In genomic region chr2:121587523-121588308, GRCm38 (mm10) we compare ENCODE assay signal across 8 mouse cellular contexts.
DNase-seq lines count a peak whose midpoint lies in the region; ATAC-seq and TF ChIP-seq lines count a peak whose summit lies in the region.

No protein-coding gene starts in this region.

- no peak for TF ChIP-seq POLR2A in brain, embryonic 14.5 days (IDR thresholded peaks at IDR 0.05; ENCODE audit: borderline replicate concordance, extremely low read depth, insufficient read depth, insufficient read length, poor library complexity, severe bottlenecking)

- no peak for DNase-seq in gastrocnemius, adult 2 months
- no peak for DNase-seq in gastrocnemius, adult 18-20 months (ENCODE audit: low spot score)
- peak; percentile 71 for DNase-seq in brain, embryonic 14.5 days (ENCODE audit: low read depth)
- peak; percentile 56 for DNase-seq in forebrain, embryonic 11.5 days (ENCODE audit: low spot score)
- no peak for DNase-seq in urinary bladder, postnatal 36 days (ENCODE audit: low spot score in 2 of 2)

- H3K4me1 ChIP-seq in forebrain, embryonic 11.5 days (replicated peaks; ENCODE audit: control insufficient read depth, insufficient read depth, low read length) = peaks cover 8% of the 10 kb centered on the region; the same call in 1 of the 2 replicates
- H3K4me1 ChIP-seq in lung, embryonic 15.5 days = peaks cover 28% of the 10 kb centered on the region
- 0 out of 2 replicates have a peak, but pooled peaks cover 5% of the 10 kb centered on the region for H3K4me1 ChIP-seq in intestine, embryonic 15.5 days (replicated peaks)

- H3K9ac ChIP-seq in forebrain, embryonic 11.5 days (ENCODE audit: low read length) = 0 out of 2 replicates have a peak overlapping the region, but pooled peaks have one; percentile 3
- H3K9ac ChIP-seq in lung, embryonic 15.5 days = no peak overlapping the region
- H3K9ac ChIP-seq in intestine, embryonic 15.5 days = no peak overlapping the region; the same call in 1 of the 2 replicates

- peak overlapping the region; percentile 7; the same call in 1 of the 2 replicates for H3K27ac ChIP-seq in gastrocnemius, adult 2 months
- no peak overlapping the region for H3K27ac ChIP-seq in forebrain, embryonic 11.5 days (ENCODE audit: low read depth, low read length)
- H3K27ac ChIP-seq in lung, embryonic 15.5 days = 0 out of 2 replicates have a peak overlapping the region, but pooled peaks have one; percentile 1
- H3K27ac ChIP-seq in intestine, embryonic 15.5 days = no peak overlapping the region

- no peak overlapping the region for H3K4me2 ChIP-seq in forebrain, embryonic 11.5 days (ENCODE audit: low read depth, low read length, severe bottlenecking)
- no peak overlapping the region for H3K4me2 ChIP-seq in lung, embryonic 15.5 days
- H3K4me2 ChIP-seq in intestine, embryonic 15.5 days (replicated peaks) = no peak overlapping the region

- no peak overlapping the region for H3K4me3 ChIP-seq in gastrocnemius, adult 2 months
- H3K4me3 ChIP-seq in forebrain, embryonic 11.5 days (ENCODE audit: low read depth, low read length) = no peak overlapping the region
- no peak overlapping the region for H3K4me3 ChIP-seq in lung, embryonic 15.5 days
- H3K4me3 ChIP-seq in intestine, embryonic 15.5 days (replicated peaks) = no peak overlapping the region

- no peak for TF ChIP-seq CTCF in gastrocnemius, adult 2 months (IDR thresholded peaks at IDR 0.05)
- TF ChIP-seq CTCF in brain, embryonic 14.5 days (IDR thresholded peaks at IDR 0.05; ENCODE audit: borderline replicate concordance, extremely low read depth, insufficient read depth, insufficient read length) = no peak

- ATAC-seq in forebrain, embryonic 11.5 days (replicated peaks; ENCODE audit: low FRiP score) = peak; percentile 33
- peak; percentile 29; the same call in 1 of the 2 replicates for ATAC-seq in lung, embryonic 15.5 days (ENCODE audit: borderline replicate concordance, extremely low read depth, low FRiP score, low TSS enrichment)
- ATAC-seq in intestine, embryonic 15.5 days = no peak; the same call in 1 of the 2 replicates
- ATAC-seq in erythroblast, adult 5-6 weeks (replicated peaks; ENCODE audit: low FRiP score, poor library complexity, severe bottlenecking) = no peak; the same call in 1 of the 2 replicates

- no peaks in the 10 kb centered on the region for H3K36me3 ChIP-seq in forebrain, embryonic 11.5 days (ENCODE audit: control insufficient read depth, insufficient read depth, low read length)
- H3K36me3 ChIP-seq in lung, embryonic 15.5 days = no peaks in the 10 kb centered on the region
- no peaks in the 10 kb centered on the region for H3K36me3 ChIP-seq in intestine, embryonic 15.5 days

- no peaks in the 10 kb centered on the region for H3K27me3 ChIP-seq in forebrain, embryonic 11.5 days (ENCODE audit: control insufficient read depth, insufficient read depth, low read length)
- 0 out of 2 replicates have a peak, but pooled peaks cover 3% of the 10 kb centered on the region for H3K27me3 ChIP-seq in lung, embryonic 15.5 days
- H3K27me3 ChIP-seq in intestine, embryonic 15.5 days (replicated peaks) = no peaks in the 10 kb centered on the region; the same call in 1 of the 2 replicates

- WGBS in forebrain, embryonic 11.5 days = 29% methylated on average over 12 of the region's 12 CpGs
- 23% methylated on average over 12 of the region's 12 CpGs for WGBS in lung, embryonic 15.5 days
- WGBS in intestine, embryonic 15.5 days = 33% methylated on average over 12 of the region's 12 CpGs

- intact Hi-C loops in gastrocnemius, adult 2 months (cut with DNase I) = no loop called here

- no peaks in the 10 kb centered on the region for H3K9me3 ChIP-seq in forebrain, embryonic 11.5 days (ENCODE audit: control insufficient read depth, low read length)
- H3K9me3 ChIP-seq in lung, embryonic 15.5 days = no peaks in the 10 kb centered on the region
- no peaks in the 10 kb centered on the region for H3K9me3 ChIP-seq in intestine, embryonic 15.5 days

Comparison
In these comparisons a context has a peak if more than half of its experiments do, and no peak if none do; other contexts are left out.
1. DNase-seq: peak in brain, embryonic 14.5 days (single experiment) and forebrain, embryonic 11.5 days (single experiment); none in gastrocnemius, adult 2 months (single experiment), gastrocnemius, adult 18-20 months (single experiment) and urinary bladder, postnatal 36 days (0 of 2).
2. H3K27ac ChIP-seq: peak in gastrocnemius, adult 2 months (single experiment) and lung, embryonic 15.5 days (single experiment); none in forebrain, embryonic 11.5 days (single experiment) and intestine, embryonic 15.5 days (single experiment).
3. ATAC-seq: peak in forebrain, embryonic 11.5 days (single experiment) and lung, embryonic 15.5 days (single experiment); none in intestine, embryonic 15.5 days (single experiment) and erythroblast, adult 5-6 weeks (single experiment).